Comparison of ENCODE assay signal across 9 mouse cellular contexts in the genomic region with DNA sequence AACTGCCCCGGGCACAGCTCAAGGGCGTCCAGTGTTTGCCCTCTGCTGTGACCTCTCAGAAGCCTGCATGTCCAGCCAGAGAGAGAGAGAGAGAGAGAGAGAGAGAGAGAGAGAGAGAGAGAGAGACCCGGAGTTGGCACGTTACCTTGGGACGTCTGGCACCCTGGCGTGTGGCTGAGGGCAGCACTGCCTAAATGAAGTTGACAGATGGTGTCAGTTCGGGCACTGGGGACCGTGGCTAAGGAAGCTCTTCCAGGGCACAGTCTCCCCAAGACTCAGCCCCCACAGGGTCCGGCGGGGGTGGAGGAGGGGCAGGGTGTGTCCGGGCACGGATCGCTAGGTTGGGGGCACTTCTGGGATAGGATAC. TPM values are rescaled to one million over a fixed set of nuclear protein-coding genes. Genes with fewer than 3 reads are reported as not detected.
DNase-seq lines count a peak whose midpoint lies in the region; ATAC-seq and TF ChIP-seq lines count a peak whose summit lies in the region.
"Had no signal": no experiment of that assay in that cellular context is flagged by ENCODE, and none has a peak within 500 bp of the region (broad histone marks: within the 10 kb centered on the region; RNA-seq: fewer than 3 reads in every experiment).

No protein-coding gene starts in this region.

- H3K9ac ChIP-seq in ES-Bruce4 (ENCODE audit: low read depth, poor library complexity, severe bottlenecking) = no peak overlapping the region
- no peak overlapping the region for H3K9ac ChIP-seq in hindbrain, embryonic 14.5 days
- no peak overlapping the region for H3K9ac ChIP-seq in midbrain, embryonic 14.5 days (replicated peaks; ENCODE audit: low read length)

- TF ChIP-seq POLR2A in ES-Bruce4 (IDR thresholded peaks at IDR 0.05; ENCODE audit: insufficient read depth, low read length) = no peak

- no peak for TF ChIP-seq EP300 in ES-Bruce4 (IDR thresholded peaks at IDR 0.05; ENCODE audit: insufficient read depth, low read depth, low read length)

- peak overlapping the region; percentile 71 for H3K4me3 ChIP-seq in gastrocnemius, adult 2 months
- peak overlapping the region; percentile 20 for H3K4me3 ChIP-seq in ES-Bruce4 (ENCODE audit: low read depth, low read length)
- peak overlapping the region; percentile 41 for H3K4me3 ChIP-seq in hindbrain, embryonic 14.5 days (replicated peaks; ENCODE audit: low read length)
- H3K4me3 ChIP-seq in midbrain, embryonic 14.5 days (replicated peaks; ENCODE audit: low read depth, low read length) = peak overlapping the region; percentile 39; the same call in 1 of the 2 replicates

- peaks cover 57% of the 10 kb centered on the region for H3K27me3 ChIP-seq in ES-Bruce4 (ENCODE audit: control insufficient read depth, insufficient read depth, low read length, poor library complexity, severe bottlenecking)
- H3K27me3 ChIP-seq in hindbrain, embryonic 14.5 days (ENCODE audit: control insufficient read depth, insufficient read depth, low read length) = peaks cover 100% of the 10 kb centered on the region
- H3K27me3 ChIP-seq in midbrain, embryonic 14.5 days (ENCODE audit: control insufficient read depth, insufficient read depth, low read length) = peaks cover 99% of the 10 kb centered on the region

- 1% methylated on average over 13 of the region's 13 CpGs for WGBS in hindbrain, embryonic 14.5 days
- WGBS in midbrain, embryonic 14.5 days = under 1% methylated on average over 13 of the region's 13 CpGs

- H3K4me1 ChIP-seq in ES-Bruce4 (ENCODE audit: control insufficient read depth, insufficient read depth, low read length) = no peaks in the 10 kb centered on the region
- H3K4me1 ChIP-seq in hindbrain, embryonic 14.5 days (replicated peaks; ENCODE audit: control insufficient read depth, insufficient read depth, low read length) = peaks cover 19% of the 10 kb centered on the region
- H3K4me1 ChIP-seq in midbrain, embryonic 14.5 days (ENCODE audit: control insufficient read depth, insufficient read depth, low read length) = peaks cover 23% of the 10 kb centered on the region

- intact Hi-C loops in gastrocnemius, adult 2 months (cut with DNase I) = no loop called here

- H3K9me3 ChIP-seq in ES-Bruce4 (replicated peaks; ENCODE audit: control insufficient read depth, insufficient read depth, low read length, poor library complexity, severe bottlenecking) = no peaks in the 10 kb centered on the region
- H3K9me3 ChIP-seq in hindbrain, embryonic 14.5 days (ENCODE audit: control insufficient read depth, low read length) = no peaks in the 10 kb centered on the region
- no peaks in the 10 kb centered on the region for H3K9me3 ChIP-seq in midbrain, embryonic 14.5 days (ENCODE audit: control insufficient read depth, low read length)

- H3K27ac ChIP-seq in gastrocnemius, adult 2 months = no peak overlapping the region
- no peak overlapping the region for H3K27ac ChIP-seq in ES-Bruce4 (ENCODE audit: insufficient read depth, low read length)
- H3K27ac ChIP-seq in hindbrain, embryonic 14.5 days = no peak overlapping the region
- H3K27ac ChIP-seq in midbrain, embryonic 14.5 days (replicated peaks; ENCODE audit: low read depth, low read length) = no peak overlapping the region

- no peak for DNase-seq in gastrocnemius, adult 2 months
- DNase-seq in gastrocnemius, postnatal 10 days = no peak
- DNase-seq in hindbrain, embryonic 14.5 days (ENCODE audit: low spot score) = no peak
- no peak for DNase-seq in midbrain, embryonic 14.5 days
- DNase-seq in urinary bladder, adult 18-20 months (ENCODE audit: low spot score in 2 of 2) = no peak
- no peak for DNase-seq in cerebellum, postnatal 36 days
- DNase-seq: B cell, adult 2 months had no signal

- peak overlapping the region; percentile 68 for H3K4me2 ChIP-seq in hindbrain, embryonic 14.5 days (replicated peaks)
- peak overlapping the region; percentile 71 for H3K4me2 ChIP-seq in midbrain, embryonic 14.5 days (ENCODE audit: low read length)

- H3K36me3 ChIP-seq in ES-Bruce4 (ENCODE audit: control insufficient read depth, insufficient read depth, low read length, poor library complexity, severe bottlenecking) = no peaks in the 10 kb centered on the region
- H3K36me3 ChIP-seq in hindbrain, embryonic 14.5 days (replicated peaks; ENCODE audit: control insufficient read depth, insufficient read depth) = no peaks in the 10 kb centered on the region
- H3K36me3 ChIP-seq in midbrain, embryonic 14.5 days (ENCODE audit: control insufficient read depth, insufficient read depth, low read length) = no peaks in the 10 kb centered on the region

- TF ChIP-seq CTCF in gastrocnemius, adult 2 months (IDR thresholded peaks at IDR 0.05) = no peak
- TF ChIP-seq CTCF in ES-Bruce4 (IDR thresholded peaks at IDR 0.05; ENCODE audit: low read depth, low read length) = no peak

- ATAC-seq in hindbrain, embryonic 14.5 days (ENCODE audit: low FRiP score) = no peak
- no peak for ATAC-seq in midbrain, embryonic 14.5 days (ENCODE audit: low FRiP score, low TSS enrichment)
- ATAC-seq in megakaryocyte, adult 5-6 weeks (ENCODE audit: poor library complexity, severe bottlenecking) = no peak

RNA-seq across cellular contexts. Expression of gene Foxf2, which starts 0.7 kb away (rescaled TPM):
- total RNA-seq in gastrocnemius, adult 2 months (2021) = under 1 TPM in 1 of 2 experiments, not detected in 1; 0.10 TPM
- total RNA-seq in gastrocnemius, postnatal 10 days (2021) = not detected
- polyA plus RNA-seq in ES-Bruce4 (2011; ENCODE audit: insufficient read depth, insufficient read length, low read depth, missing spikeins) = not detected in 2 replicates
- polyA plus RNA-seq in hindbrain, embryonic 14.5 days (2014; fragmentation: Nextera tagmentation; extraction: Ambion mirVana) = 5.3 and 6.2 TPM in 2 replicates
- polyA plus RNA-seq in midbrain, embryonic 14.5 days (2014; fragmentation: Nextera tagmentation; extraction: Ambion mirVana) = 3.3 and 5.3 TPM in 2 replicates
- 0.25 TPM in 1 of 2 replicates, not detected in the other for total RNA-seq in megakaryocyte, adult 5-6 weeks (2015)
- total RNA-seq in megakaryocyte, adult 5-6 weeks (2017) = not detected in 2 replicates

Comparison
In these comparisons a context has a peak if more than half of its experiments do, and no peak if none do; other contexts are left out.
1. H3K4me3 ChIP-seq: peak in every context shown above with its lines; median percentile 71 in gastrocnemius, adult 2 months; 41 in hindbrain, embryonic 14.5 days; 39 in midbrain, embryonic 14.5 days; 20 in ES-Bruce4.